Comparison of ENCODE assay signal across 19 mouse cellular contexts in genomic region chr6:51933034-51933611, GRCm38 (mm10).
DNase-seq lines count a peak whose midpoint lies in the region; ATAC-seq lines count a peak whose summit lies in the region.
"Had no signal": no experiment of that assay in that cellular context is flagged by ENCODE, and none has a peak within 500 bp of the region (broad histone marks: within the 10 kb centered on the region; RNA-seq: fewer than 3 reads in every experiment).

No protein-coding gene starts in this region.

- no peaks in the 10 kb centered on the region for H3K36me3 ChIP-seq in midbrain, embryonic 11.5 days (ENCODE audit: control insufficient read depth, insufficient read depth, low read length)
- H3K36me3 ChIP-seq in midbrain, embryonic 16.5 days (ENCODE audit: control insufficient read depth, insufficient read depth, low read length), result no peaks in the 10 kb centered on the region
- H3K36me3 ChIP-seq: embryonic facial prominence, embryonic 12.5 days; liver, embryonic 12.5 days; neural tube, embryonic 12.5 days had no signal

- H3K4me1 ChIP-seq in midbrain, embryonic 11.5 days (ENCODE audit: control insufficient read depth, insufficient read depth, low read length), result no peaks in the 10 kb centered on the region
- no peaks in the 10 kb centered on the region for H3K4me1 ChIP-seq in midbrain, embryonic 16.5 days (ENCODE audit: control insufficient read depth, insufficient read depth, low read length)
- H3K4me1 ChIP-seq: embryonic facial prominence, embryonic 12.5 days; liver, embryonic 12.5 days had no signal

- no peak overlapping the region for H3K4me2 ChIP-seq in midbrain, embryonic 11.5 days
- no peak overlapping the region for H3K4me2 ChIP-seq in midbrain, embryonic 16.5 days (ENCODE audit: low read length)
- H3K4me2 ChIP-seq: embryonic facial prominence, embryonic 12.5 days; hindbrain, embryonic 14.5 days; liver, embryonic 12.5 days; neural tube, embryonic 12.5 days had no signal

- DNase-seq in cerebellum, postnatal 14 days, result peak; percentile 13 to 37
- DNase-seq in cerebellum, postnatal 25 days, result no peak
- peak; percentile 93 for DNase-seq in midbrain, embryonic 11.5 days (ENCODE audit: low spot score, missing footprints)
- peak; percentile 3 for DNase-seq in embryo, embryonic 11.5 days (ENCODE audit: low read depth, low spot score)
- peak; percentile 71 for DNase-seq in retina, postnatal 1 day
- DNase-seq in cerebellum, adult 18-20 months, result no peak
- DNase-seq: cerebellum, adult 11 months; gastrocnemius, adult 2 months; heart, adult 18-20 months; kidney, adult 11 months; lung, postnatal 14 days; thymus, postnatal 36 days had no signal

- no peak overlapping the region for H3K27ac ChIP-seq in midbrain, embryonic 11.5 days (ENCODE audit: low read depth, low read length)
- H3K27ac ChIP-seq in midbrain, embryonic 16.5 days (ENCODE audit: low read length), result no peak overlapping the region
- H3K27ac ChIP-seq: embryonic facial prominence, embryonic 12.5 days; gastrocnemius, adult 2 months; hindbrain, embryonic 14.5 days; liver, embryonic 12.5 days; neural tube, embryonic 12.5 days had no signal

- no peaks in the 10 kb centered on the region for H3K9me3 ChIP-seq in midbrain, embryonic 11.5 days (ENCODE audit: control insufficient read depth, low read length)
- 0 out of 2 replicates have a peak, but pooled peaks cover 4% of the 10 kb centered on the region for H3K9me3 ChIP-seq in midbrain, embryonic 16.5 days (replicated peaks; ENCODE audit: control insufficient read depth, low read length, poor library complexity, severe bottlenecking)
- H3K9me3 ChIP-seq: embryonic facial prominence, embryonic 12.5 days; liver, embryonic 12.5 days; neural tube, embryonic 12.5 days had no signal

- H3K9ac ChIP-seq in midbrain, embryonic 11.5 days (ENCODE audit: low read length), result no peak overlapping the region
- H3K9ac ChIP-seq in midbrain, embryonic 16.5 days (ENCODE audit: low read depth, low read length), result no peak overlapping the region
- H3K9ac ChIP-seq: embryonic facial prominence, embryonic 12.5 days; hindbrain, embryonic 14.5 days; liver, embryonic 12.5 days; neural tube, embryonic 12.5 days had no signal

- H3K4me3 ChIP-seq in midbrain, embryonic 11.5 days (ENCODE audit: low read depth, low read length), result no peak overlapping the region
- no peak overlapping the region for H3K4me3 ChIP-seq in midbrain, embryonic 16.5 days (ENCODE audit: low read depth, low read length)
- H3K4me3 ChIP-seq: embryonic facial prominence, embryonic 12.5 days; gastrocnemius, adult 2 months; liver, embryonic 12.5 days; neural tube, embryonic 12.5 days had no signal

- ATAC-seq in midbrain, embryonic 11.5 days (ENCODE audit: low FRiP score), result peak; percentile 85; the same call in 1 of the 2 replicates
- no peak for ATAC-seq in midbrain, embryonic 16.5 days
- no peak for ATAC-seq in activated CD4-positive, CD25-positive, alpha-beta regulatory T cell, adult 4 months
- ATAC-seq: liver, embryonic 12.5 days had no signal

- WGBS in midbrain, embryonic 11.5 days, result 21% methylated on average over 3 of the region's 3 CpGs
- 10% methylated on average over 3 of the region's 3 CpGs for WGBS in midbrain, embryonic 16.5 days

- H3K27me3 ChIP-seq in midbrain, embryonic 11.5 days (ENCODE audit: control insufficient read depth, insufficient read depth, low read length), result peaks cover 63% of the 10 kb centered on the region
- peaks cover 50% of the 10 kb centered on the region for H3K27me3 ChIP-seq in midbrain, embryonic 16.5 days (ENCODE audit: control insufficient read depth, insufficient read depth, low read depth, low read length)
- H3K27me3 ChIP-seq: CH12.LX; embryonic facial prominence, embryonic 12.5 days; liver, embryonic 12.5 days; neural tube, embryonic 12.5 days had no signal

Comparison
In these comparisons a context has a peak if more than half of its experiments do, and no peak if none do; other contexts are left out.
1. DNase-seq: peak in cerebellum, postnatal 14 days (2 of 2), midbrain, embryonic 11.5 days (single experiment), embryo, embryonic 11.5 days (single experiment) and retina, postnatal 1 day (single experiment); none in cerebellum, postnatal 25 days (0 of 2) and cerebellum, adult 18-20 months (0 of 2).